Mouse (Mus musculus) urinary bladder, postnatal 36 days (tissue): ENCODE data around the gene Immp2l.
"Not testable (repeated sequence)": the region's sequence is repeated elsewhere in the genome, so short reads cannot be mapped to it uniquely, and the experiment has no call there.

Experiments used
- DNase-seq, 2 experiments: peaks; one replicate each; pipeline ENCODE4 v3.0.0; 2022; ENCODE audit warnings: low spot score in 2 of 2, mixed read lengths in 1 of 2

Gene Immp2l

GRCm38 (mm10) chr12:41668280-41668679 lies 644.4 kb downstream of the Immp2l start:
- DNase-seq = no peak

GRCm38 (mm10) chr12:41669481-41669880 lies 645.6 kb downstream of the Immp2l start:
- DNase-seq = no peak

GRCm38 (mm10) chr12:41674861-41675260 lies 651.0 kb downstream of the Immp2l start:
- no peak for DNase-seq

GRCm38 (mm10) chr12:41680141-41680540 lies 656.3 kb downstream of the Immp2l start:
- no peak for DNase-seq

GRCm38 (mm10) chr12:41682141-41682540 lies 658.3 kb downstream of the Immp2l start:
- no peak for DNase-seq

GRCm38 (mm10) chr12:41689809-41690208 lies 665.9 kb downstream of the Immp2l start:
- no peak for DNase-seq

- no peak for DNase-seq
These were observed 686.7 kb downstream of the Immp2l start for GRCm38 (mm10) chr12:41710608-41711007.

- DNase-seq = no peak
These were observed 693.1 kb downstream of the Immp2l start for GRCm38 (mm10) chr12:41716946-41717345.

GRCm38 (mm10) chr12:41724585-41724984 lies 700.7 kb downstream of the Immp2l start:
- DNase-seq = no peak

- DNase-seq = no peak
These were observed 702.8 kb downstream of the Immp2l start for GRCm38 (mm10) chr12:41726720-41727119.

GRCm38 (mm10) chr12:41727221-41727620 lies 703.3 kb downstream of the Immp2l start:
- DNase-seq = no peak

- DNase-seq = no peak
These were observed 704.0 kb downstream of the Immp2l start for GRCm38 (mm10) chr12:41727764-41728338.

GRCm38 (mm10) chr12:41728467-41728866 lies 704.6 kb downstream of the Immp2l start:
- DNase-seq = no peak

GRCm38 (mm10) chr12:41729780-41730179 lies 705.9 kb downstream of the Immp2l start:
- no peak for DNase-seq

- DNase-seq = no peak
These were observed 709.3 kb downstream of the Immp2l start for GRCm38 (mm10) chr12:41733168-41733567.

- no peak for DNase-seq
These were observed 719.0 kb downstream of the Immp2l start for GRCm38 (mm10) chr12:41742887-41743286.

- DNase-seq = no peak
These were observed 739.5 kb downstream of the Immp2l start for GRCm38 (mm10) chr12:41763396-41763795.

GRCm38 (mm10) chr12:41773961-41774360 lies 750.1 kb downstream of the Immp2l start:
- DNase-seq = no peak

- no peak for DNase-seq
These were observed 750.9 kb downstream of the Immp2l start for GRCm38 (mm10) chr12:41774623-41775323.

- not testable (repeated sequence) for DNase-seq
These were observed 753.9 kb downstream of the Immp2l start for GRCm38 (mm10) chr12:41777762-41778161.

- DNase-seq = not testable (repeated sequence)
These were observed 769.8 kb downstream of the Immp2l start for GRCm38 (mm10) chr12:41793681-41794080.

GRCm38 (mm10) chr12:41829517-41829916 lies 805.6 kb downstream of the Immp2l start:
- no peak for DNase-seq

GRCm38 (mm10) chr12:41831731-41832130 lies 807.8 kb downstream of the Immp2l start:
- DNase-seq = no peak
